Mouse (Mus musculus) liver, embryonic 14.5 days (tissue): ENCODE data around the gene Kirrel3. TPM values are rescaled to one million over a fixed set of nuclear protein-coding genes. Genes with fewer than 3 reads are reported as not detected.

Experiments used
- ATAC-seq: fragments of 200-750 bp; cut with Nextera tagmentation; 2 replicates; pipeline ENCODE4 v1.8.0; 2017; ENCODE audit warnings: moderate number of reproducible peaks, mild to moderate bottlenecking, moderate library complexity; ENCODE audit not compliant: insufficient read depth
- DNase-seq, 3 experiments: peaks; one replicate each; pipeline ENCODE4 v3.0.0-alpha.2; 2012 to 2013; ENCODE audit warnings: low read depth in 3 of 3, low spot score in 3 of 3
- H3K27ac ChIP-seq: fragments of 300-500 bp; sonication (generic); 2 replicates; pipeline ENCODE4 v1.5.1; 2014; ENCODE audit warnings: moderate library complexity, mild to moderate bottlenecking, control low read depth, inconsistent platforms
- H3K27me3 ChIP-seq: fragments of 300-500 bp; sonication (generic); 2 replicates; pipeline ENCODE4 v1.6.1; 2014; ENCODE audit warnings: mild to moderate bottlenecking, low read length, moderate library complexity; ENCODE audit not compliant: control insufficient read depth, insufficient read depth
- H3K36me3 ChIP-seq: fragments of 300-500 bp; sonication (generic); replicated peaks from 2 replicates; pipeline ENCODE4 v1.6.1; 2014; ENCODE audit warnings: low read depth; ENCODE audit not compliant: control insufficient read depth, insufficient read depth
- H3K4me1 ChIP-seq, 2 experiments: fragments of 200-500 bp in 1 of 2; fragments of 300-500 bp in 1 of 2; sonication (generic) in 1 of 2; replicated peaks; 2 replicates each; pipeline ENCODE4 v1.6.1; 2012 to 2014; ENCODE audit warnings: antibody characterized with exemption in 1 of 2, inconsistent platforms in 1 of 2, low read length in 1 of 2; ENCODE audit not compliant: control insufficient read depth in 2 of 2, insufficient read depth in 2 of 2
- H3K4me2 ChIP-seq: fragments of 300-500 bp; sonication (generic); 2 replicates; pipeline ENCODE4 v1.6.1; 2014; ENCODE audit warnings: low read depth, mild to moderate bottlenecking, control low read depth, moderate library complexity
- H3K4me3 ChIP-seq, 2 experiments: fragments of 200-500 bp in 1 of 2; fragments of 300-500 bp in 1 of 2; sonication (generic) in 1 of 2; 2 replicates each; pipeline ENCODE4 v1.5.1; 2012 to 2014; ENCODE audit warnings: low read depth in 2 of 2, low read length in 2 of 2, mild to moderate bottlenecking in 2 of 2, control low read depth in 1 of 2, inconsistent platforms in 1 of 2, moderate library complexity in 1 of 2; ENCODE audit not compliant: insufficient read depth in 1 of 2
- H3K9ac ChIP-seq: fragments of 300-500 bp; sonication (generic); replicated peaks from 2 replicates; pipeline ENCODE4 v1.6.1; 2014; ENCODE audit warnings: mild to moderate bottlenecking, control low read depth, moderate library complexity
- H3K9me3 ChIP-seq: fragments of 300-500 bp; sonication (generic); 2 replicates; pipeline ENCODE4 v1.6.1; 2016; ENCODE audit warnings: low read length, mixed read lengths; ENCODE audit not compliant: control insufficient read depth
- CTCF ChIP-seq: IDR thresholded peaks from 2 replicates; pipeline ENCODE4 v1.5.1; 2016; ENCODE audit warnings: antibody characterized with exemption, low read depth, control low read depth
- EP300 ChIP-seq: IDR thresholded peaks from 2 replicates; pipeline ENCODE4 v1.6.1; 2016; ENCODE audit warnings: antibody characterized with exemption, low read depth
- WGBS: fragments of 180-500 bp; shearing (Covaris S2); extraction: QIAGEN DNeasy Blood & Tissue Kit; methylation state at CpG from one replicate; pipeline ENCODE4 v1.1.7; 2014; ENCODE audit not compliant: insufficient replicate concordance; 5-methylcytosine and 5-hydroxymethylcytosine counted together
- polyA plus RNA-seq, 2 experiments: library from polyadenylated mRNA; depleted of rRNA in 1 of 2; stranded (reverse) in 1 of 2; unstranded in 1 of 2; fragments of >200 nt; fragmentation: Nextera tagmentation in 1 of 2; extraction: Ambion mirVana in 1 of 2; gene quantifications; 2 replicates each; pipeline versions ENCODE4 v1.2.1 to v1.2.3; 2012 to 2014

Gene Kirrel3
- polyA plus RNA-seq, 2 experiments = 0.08 TPM; not detected in 1

- no peak overlapping the region for H3K9ac ChIP-seq
- WGBS = 32% methylated on average over 4 of the region's 4 CpGs
- H3K4me3 ChIP-seq = no peak overlapping the region
- no peak for DNase-seq
- TF ChIP-seq CTCF (no peak), EP300 (no peak)
- no peak overlapping the region for H3K4me2 ChIP-seq
- H3K9me3 ChIP-seq = no peaks in the 10 kb centered on the region
- H3K36me3 ChIP-seq = no peaks in the 10 kb centered on the region
- no peaks in the 10 kb centered on the region for H3K4me1 ChIP-seq
- no peak for ATAC-seq
- H3K27me3 ChIP-seq = no peaks in the 10 kb centered on the region
- no peak overlapping the region for H3K27ac ChIP-seq
Measured at GRCm38 (mm10) chr9:34883122-34883521, 397.4 kb downstream of the Kirrel3 start.

- WGBS = 56% methylated on average over 3 of the region's 3 CpGs
- Histone ChIP-seq H3K4me1 (no peaks in the 10 kb centered on the region), H3K4me3 (no peak overlapping the region), H3K9me3 (no peaks in the 10 kb centered on the region), H3K36me3 (no peaks in the 10 kb centered on the region), H3K27me3 (no peaks in the 10 kb centered on the region), H3K4me2 (no peak overlapping the region), H3K27ac (no peak overlapping the region), H3K9ac (no peak overlapping the region)
- ATAC-seq = no peak
- no peak for DNase-seq
- TF ChIP-seq CTCF (no peak), EP300 (no peak)
Measured at GRCm38 (mm10) chr9:34884325-34884724, 398.6 kb downstream of the Kirrel3 start.

- H3K27ac ChIP-seq = no peak overlapping the region
- no peaks in the 10 kb centered on the region for H3K36me3 ChIP-seq
- no peaks in the 10 kb centered on the region for H3K4me1 ChIP-seq
- H3K9me3 ChIP-seq = no peaks in the 10 kb centered on the region
- TF ChIP-seq CTCF (no peak), EP300 (no peak)
- no peak for ATAC-seq
- no peak overlapping the region for H3K4me2 ChIP-seq
- DNase-seq = no peak
- H3K27me3 ChIP-seq = no peaks in the 10 kb centered on the region
- H3K4me3 ChIP-seq = no peak overlapping the region
- H3K9ac ChIP-seq = no peak overlapping the region
- 63% methylated on average over 3 of the region's 3 CpGs for WGBS
Measured at GRCm38 (mm10) chr9:34884942-34885341, 399.2 kb downstream of the Kirrel3 start.

- H3K9me3 ChIP-seq = no peaks in the 10 kb centered on the region
- no peak for DNase-seq
- H3K27me3 ChIP-seq = no peaks in the 10 kb centered on the region
- no peak overlapping the region for H3K9ac ChIP-seq
- 45% methylated on average over 5 of the region's 5 CpGs for WGBS
- no peak overlapping the region for H3K4me3 ChIP-seq
- ATAC-seq = no peak
- H3K27ac ChIP-seq = no peak overlapping the region
- TF ChIP-seq EP300 (no peak), CTCF (no peak)
- H3K36me3 ChIP-seq = no peaks in the 10 kb centered on the region
- no peak overlapping the region for H3K4me2 ChIP-seq
- H3K4me1 ChIP-seq = no peaks in the 10 kb centered on the region
Measured at GRCm38 (mm10) chr9:34886746-34887145, 401.1 kb downstream of the Kirrel3 start.

- no peak overlapping the region for H3K9ac ChIP-seq
- no peaks in the 10 kb centered on the region for H3K4me1 ChIP-seq
- H3K27ac ChIP-seq = no peak overlapping the region
- TF ChIP-seq CTCF (no peak), EP300 (no peak)
- no peak overlapping the region for H3K4me3 ChIP-seq
- H3K36me3 ChIP-seq = no peaks in the 10 kb centered on the region
- H3K27me3 ChIP-seq = no peaks in the 10 kb centered on the region
- H3K9me3 ChIP-seq = no peaks in the 10 kb centered on the region
- ATAC-seq (no peak), DNase-seq (no peak)
- no peak overlapping the region for H3K4me2 ChIP-seq
- 17% methylated on average over 2 of the region's 2 CpGs for WGBS
Measured at GRCm38 (mm10) chr9:34887196-34887595, 401.5 kb downstream of the Kirrel3 start.

GRCm38 (mm10) chr9:34888298-34888697, 402.6 kb downstream of the Kirrel3 start:
- Histone ChIP-seq H3K27me3 (no peaks in the 10 kb centered on the region), H3K36me3 (no peaks in the 10 kb centered on the region), H3K4me1 (no peaks in the 10 kb centered on the region), H3K9me3 (no peaks in the 10 kb centered on the region), H3K27ac (no peak overlapping the region), H3K9ac (no peak overlapping the region), H3K4me2 (no peak overlapping the region), H3K4me3 (no peak overlapping the region)
- WGBS = 55% methylated on average over 2 of the region's 2 CpGs
- ATAC-seq = no peak
- DNase-seq = no peak
- TF ChIP-seq EP300 (no peak), CTCF (no peak)
